Mouse (Mus musculus): ENCODE results near the gene Glt28d2.
"Not testable (repeated sequence)": the region's sequence is repeated elsewhere in the genome, so short reads cannot be mapped to it uniquely, and the experiment has no call there.

Gene Glt28d2

GRCm38 (mm10) chr3:85887239-85887827 lies at the start of gene Glt28d2, which contains the start of gene Gm37240:
Gene Glt28d2, minus strand, starts transcription at chr3:85887516.
Gene Gm37240, minus strand, starts transcription at chr3:85887518.
- DNase-seq = peak; percentile 29 to 36

GRCm38 (mm10) chr3:85933586-85933985 lies 46.3 kb upstream of the Glt28d2 start:
- no peak for DNase-seq

GRCm38 (mm10) chr3:85931859-85932258 lies 44.5 kb upstream of the Glt28d2 start:
- DNase-seq = no peak

- no peak for DNase-seq
Measured at GRCm38 (mm10) chr3:85930671-85931255, 43.4 kb upstream of the Glt28d2 start.

GRCm38 (mm10) chr3:85929711-85930110 lies 42.4 kb upstream of the Glt28d2 start:
- DNase-seq = no peak

- DNase-seq = no peak
Measured at GRCm38 (mm10) chr3:85928140-85928611, 40.9 kb upstream of the Glt28d2 start.

GRCm38 (mm10) chr3:85927296-85927695 lies 40.0 kb upstream of the Glt28d2 start:
- no peak for DNase-seq

GRCm38 (mm10) chr3:85923954-85924945 lies 36.9 kb upstream of the Glt28d2 start:
- peak; percentile 87 to 89 for DNase-seq

GRCm38 (mm10) chr3:85923343-85923742 lies 36.0 kb upstream of the Glt28d2 start:
- no peak for DNase-seq

GRCm38 (mm10) chr3:85922331-85922730 lies 35.0 kb upstream of the Glt28d2 start:
- DNase-seq = peak; percentile 8 to 13

GRCm38 (mm10) chr3:85920671-85921070 lies 33.4 kb upstream of the Glt28d2 start:
- DNase-seq = not testable (repeated sequence)

GRCm38 (mm10) chr3:85917600-85917999 lies 30.3 kb upstream of the Glt28d2 start:
- DNase-seq = peak; percentile 49 to 54

GRCm38 (mm10) chr3:85914806-85915205 lies 27.5 kb upstream of the Glt28d2 start:
- DNase-seq = no peak

- DNase-seq = no peak
Measured at GRCm38 (mm10) chr3:85907136-85907535, 19.8 kb upstream of the Glt28d2 start.

GRCm38 (mm10) chr3:85904371-85904770 lies 17.1 kb upstream of the Glt28d2 start:
- no peak for DNase-seq

- DNase-seq = no peak
Measured at GRCm38 (mm10) chr3:85895020-85895419, 7.7 kb upstream of the Glt28d2 start.

- no peak for DNase-seq
Measured at GRCm38 (mm10) chr3:85891571-85891970, 4.3 kb upstream of the Glt28d2 start.

GRCm38 (mm10) chr3:85888221-85888671 lies 930 bp upstream of the Glt28d2 start:
- DNase-seq = peak in 1 of 2 experiments; percentile 9

- peak in 1 of 2 experiments; percentile 7 for DNase-seq
Measured at GRCm38 (mm10) chr3:85886636-85887238, 579 bp downstream of the Glt28d2 start.

GRCm38 (mm10) chr3:85885906-85886305 lies 1.4 kb downstream of the Glt28d2 start:
- DNase-seq = no peak

- no peak for DNase-seq
Measured at GRCm38 (mm10) chr3:85880687-85881086, 6.6 kb downstream of the Glt28d2 start.

- DNase-seq = no peak
Measured at GRCm38 (mm10) chr3:85880068-85880467, 7.2 kb downstream of the Glt28d2 start.

GRCm38 (mm10) chr3:85878911-85879310 lies 8.4 kb downstream of the Glt28d2 start:
- DNase-seq = no peak

Measured in cerebellum, postnatal 36 days (tissue).